In genomic region chr9:53609968-53610781, GRCm38 (mm10) we compare ENCODE assay signal across 8 mouse cellular contexts. TPM values are rescaled to one million over a fixed set of nuclear protein-coding genes. Genes with fewer than 3 reads are reported as not detected.
DNase-seq lines count a peak whose midpoint lies in the region; ATAC-seq and TF ChIP-seq lines count a peak whose summit lies in the region.

Acat1 (minus strand) TSS chr9:53610382.

- no peak for TF ChIP-seq EP300 in ES-Bruce4 (IDR thresholded peaks at IDR 0.05; ENCODE audit: insufficient read depth, low read depth, low read length)
- peak; percentile 9; the same call in 1 of the 2 replicates for TF ChIP-seq EP300 in liver, postnatal 0 days (IDR thresholded peaks at IDR 0.05; ENCODE audit: low read depth)

- WGBS in forebrain, embryonic 13.5 days = 7% methylated on average over 52 of the region's 52 CpGs
- 1% methylated on average over 52 of the region's 52 CpGs for WGBS in large intestine, adult 2 months
- WGBS in liver, postnatal 0 days (ENCODE audit: insufficient replicate concordance) = 3% methylated on average over 46 of the region's 52 CpGs
- WGBS in neural tube, embryonic 14.5 days = 5% methylated on average over 51 of the region's 52 CpGs

- no peaks in the 10 kb centered on the region for H3K9me3 ChIP-seq in ES-Bruce4 (replicated peaks; ENCODE audit: control insufficient read depth, insufficient read depth, low read length, poor library complexity, severe bottlenecking)
- H3K9me3 ChIP-seq in forebrain, embryonic 13.5 days (replicated peaks) = no peaks in the 10 kb centered on the region
- H3K9me3 ChIP-seq in liver, postnatal 0 days (ENCODE audit: low read length) = no peaks in the 10 kb centered on the region
- H3K9me3 ChIP-seq in neural tube, embryonic 14.5 days (ENCODE audit: control insufficient read depth, low read length) = no peaks in the 10 kb centered on the region

- intact Hi-C loops in heart, postnatal 10 days (cut with DNase I) = loop anchor here (2.0 kb wide), 1 partner anchor 57 kb away; no protein-coding TSS in a partner anchor

- peak within 1 kb of the TSS; percentile 44 for H3K4me3 ChIP-seq in ES-Bruce4 (ENCODE audit: low read depth, low read length)
- H3K4me3 ChIP-seq in forebrain, embryonic 13.5 days = peak within 1 kb of the TSS; percentile 74
- H3K4me3 ChIP-seq in liver, postnatal 0 days (ENCODE audit: low read depth, low read length) = peak within 1 kb of the TSS; percentile 64
- peak within 1 kb of the TSS; percentile 76 for H3K4me3 ChIP-seq in neural tube, embryonic 14.5 days (ENCODE audit: low read depth, low read length)

- no peak within 1 kb of the TSS for H3K27ac ChIP-seq in ES-Bruce4 (ENCODE audit: insufficient read depth, low read length)
- H3K27ac ChIP-seq in forebrain, embryonic 13.5 days = peak within 1 kb of the TSS; percentile 51; the same call in 1 of the 2 replicates
- peak within 1 kb of the TSS; percentile 95 for H3K27ac ChIP-seq in liver, postnatal 0 days (ENCODE audit: low read depth)
- H3K27ac ChIP-seq in neural tube, embryonic 14.5 days (ENCODE audit: low read depth, low read length) = peak within 1 kb of the TSS; percentile 78

- no peaks in the 10 kb centered on the region for H3K36me3 ChIP-seq in ES-Bruce4 (ENCODE audit: control insufficient read depth, insufficient read depth, low read length, poor library complexity, severe bottlenecking)
- H3K36me3 ChIP-seq in forebrain, embryonic 13.5 days (ENCODE audit: poor library complexity, severe bottlenecking) = peaks cover 11% of the 10 kb centered on the region
- no peaks in the 10 kb centered on the region for H3K36me3 ChIP-seq in liver, postnatal 0 days (replicated peaks; ENCODE audit: insufficient read depth, low read length)
- no peaks in the 10 kb centered on the region for H3K36me3 ChIP-seq in neural tube, embryonic 14.5 days (ENCODE audit: control insufficient read depth, insufficient read depth, low read length)

- TF ChIP-seq POLR2A in ES-Bruce4 (IDR thresholded peaks at IDR 0.05; ENCODE audit: insufficient read depth, low read length) = no peak

- peak; percentile 86 for ATAC-seq in cerebellum, adult (ENCODE audit: insufficient number of reproducible peaks, low FRiP score, low TSS enrichment)
- peak; percentile 99 for ATAC-seq in forebrain, embryonic 13.5 days
- ATAC-seq in liver, postnatal 0 days = peak; percentile 94
- peak; percentile 99 for ATAC-seq in neural tube, embryonic 14.5 days (ENCODE audit: low read depth)

- H3K4me1 ChIP-seq in ES-Bruce4 (ENCODE audit: control insufficient read depth, insufficient read depth, low read length) = no peaks in the 10 kb centered on the region
- H3K4me1 ChIP-seq in forebrain, embryonic 13.5 days = peaks cover 9% of the 10 kb centered on the region
- peaks cover 14% of the 10 kb centered on the region for H3K4me1 ChIP-seq in liver, postnatal 0 days (ENCODE audit: insufficient read depth)
- H3K4me1 ChIP-seq in neural tube, embryonic 14.5 days (ENCODE audit: control insufficient read depth, insufficient read depth, low read length) = 0 out of 2 replicates have a peak, but pooled peaks cover 5% of the 10 kb centered on the region

- peak; percentile 98 for DNase-seq in heart, postnatal 10 days
- DNase-seq in large intestine, adult 2 months (ENCODE audit: low read depth, low spot score) = peak; percentile 59
- DNase-seq in liver, postnatal 0 days = peak; percentile 95
- DNase-seq in testis, postnatal 10 days (ENCODE audit: low spot score) = peak; percentile 97

- TF ChIP-seq CTCF in ES-Bruce4 (IDR thresholded peaks at IDR 0.05; ENCODE audit: low read depth, low read length) = no peak
- TF ChIP-seq CTCF in liver, postnatal 0 days (IDR thresholded peaks at IDR 0.05; ENCODE audit: low read depth) = no peak

- no peak within 1 kb of the TSS for H3K9ac ChIP-seq in ES-Bruce4 (ENCODE audit: low read depth, poor library complexity, severe bottlenecking)
- H3K9ac ChIP-seq in forebrain, embryonic 13.5 days = peak within 1 kb of the TSS; percentile 86
- peak within 1 kb of the TSS; percentile 83 for H3K9ac ChIP-seq in liver, postnatal 0 days (replicated peaks)
- H3K9ac ChIP-seq in neural tube, embryonic 14.5 days (replicated peaks; ENCODE audit: low read depth, low read length) = peak within 1 kb of the TSS; percentile 90

- 0 out of 2 replicates have a peak, but pooled peaks cover 1% of the 10 kb centered on the region for H3K27me3 ChIP-seq in ES-Bruce4 (ENCODE audit: control insufficient read depth, insufficient read depth, low read length, poor library complexity, severe bottlenecking)
- no peaks in the 10 kb centered on the region for H3K27me3 ChIP-seq in forebrain, embryonic 13.5 days
- H3K27me3 ChIP-seq in liver, postnatal 0 days (ENCODE audit: insufficient read depth, low read length) = no peaks in the 10 kb centered on the region
- no peaks in the 10 kb centered on the region for H3K27me3 ChIP-seq in neural tube, embryonic 14.5 days (ENCODE audit: control insufficient read depth, insufficient read depth, low read length)

- H3K4me2 ChIP-seq in forebrain, embryonic 13.5 days = peak within 1 kb of the TSS; percentile 77
- H3K4me2 ChIP-seq in liver, postnatal 0 days (ENCODE audit: low read depth, low read length) = peak within 1 kb of the TSS; percentile 81
- peak within 1 kb of the TSS; percentile 81 for H3K4me2 ChIP-seq in neural tube, embryonic 14.5 days (ENCODE audit: low read depth, low read length)

RNA-seq across cellular contexts. Expression of gene Acat1, which starts in this region (rescaled TPM):
- polyA plus RNA-seq in ES-Bruce4 (2011; ENCODE audit: insufficient read depth, insufficient read length, low read depth, missing spikeins) = 17.9 and 20.7 TPM in 2 replicates
- polyA plus RNA-seq in forebrain, embryonic 13.5 days (2015; fragmentation: Nextera tagmentation; extraction: Ambion mirVana) = 124 and 132 TPM in 2 replicates
- total RNA-seq in heart, postnatal 10 days (2021) = 100 to 1,000 TPM; 302 to 307 TPM
- polyA plus RNA-seq in large intestine, adult 2 months (2012; rRNA removed) = 27.9 and 32.8 TPM in 2 replicates
- polyA plus RNA-seq in liver, postnatal 0 days (2015; fragmentation: Nextera tagmentation; extraction: Ambion mirVana) = 332 and 340 TPM in 2 replicates
- 178 and 193 TPM in 2 replicates for polyA plus RNA-seq in neural tube, embryonic 14.5 days (2014; fragmentation: Nextera tagmentation; extraction: Ambion mirVana)
